Mouse (Mus musculus): Measurements from ENCODE around the gene Gcnt3. TPM values are rescaled to one million over a fixed set of nuclear protein-coding genes. Genes with fewer than 3 reads are reported as not detected.

Gene Gcnt3
- total RNA-seq, 2 experiments from 2014 or later: not detected

DNA sequence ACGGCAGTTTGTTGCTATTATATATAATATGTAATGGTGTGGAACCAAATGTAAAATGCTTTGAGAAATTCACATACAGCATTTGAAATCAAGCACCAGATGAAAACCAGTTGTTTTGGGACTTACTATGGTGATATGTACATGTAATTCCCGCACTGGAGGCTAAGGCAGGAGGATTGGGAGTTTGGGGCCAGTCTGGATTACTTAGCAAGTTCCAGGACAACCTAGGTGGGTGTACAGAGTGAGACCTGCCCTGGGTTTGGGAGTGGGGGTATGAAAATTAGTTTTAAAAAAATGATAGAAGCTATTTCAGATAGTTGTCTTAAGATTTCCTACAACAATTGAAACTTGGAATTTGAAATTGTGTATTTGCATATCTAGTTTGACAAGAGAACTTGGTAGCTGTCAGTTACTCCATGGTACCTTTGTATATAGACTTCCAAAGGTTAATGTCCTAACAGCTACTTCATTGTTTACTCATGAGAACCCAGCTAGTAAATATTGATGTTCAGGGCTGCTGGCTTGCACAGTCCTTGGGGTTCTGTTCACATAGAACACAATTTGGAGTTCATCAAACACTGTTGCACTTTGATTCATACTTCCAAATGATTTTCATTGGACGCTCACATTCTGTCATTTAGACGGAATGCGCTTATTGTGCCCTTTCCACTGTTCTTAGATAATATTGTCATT is 27.0 kb downstream of the Gcnt3 start:
- no peak for ATAC-seq (replicated peaks; ENCODE audit: low FRiP score, low TSS enrichment, poor library complexity, severe bottlenecking)

DNA sequence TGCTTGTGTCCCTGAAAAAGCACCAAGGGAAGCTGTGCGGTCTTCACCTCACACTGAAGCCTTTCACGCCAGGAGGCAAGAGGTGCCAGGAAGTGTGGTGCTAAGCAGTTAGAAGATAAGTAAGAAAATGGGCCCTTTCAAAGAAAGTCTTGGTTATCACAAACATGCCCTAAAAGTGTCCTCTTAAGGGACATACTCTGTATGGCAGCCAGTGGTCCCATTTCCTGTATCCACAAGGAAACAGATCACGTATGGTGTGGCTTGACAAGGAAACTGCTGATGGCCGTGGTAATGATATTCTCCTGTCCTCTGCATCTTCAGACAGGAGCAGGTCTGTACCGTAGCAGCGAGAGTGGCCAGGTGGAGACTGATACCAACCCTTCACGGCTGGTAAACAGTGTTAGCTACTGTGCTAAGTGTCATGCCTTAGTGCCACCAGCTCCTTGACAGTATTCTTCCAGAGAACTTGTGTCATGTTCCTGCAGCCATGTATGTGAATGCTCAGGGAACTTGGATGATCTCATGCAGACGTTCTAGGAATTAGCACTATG is 28.1 kb downstream of the Gcnt3 start:
- peak; percentile 64 for ATAC-seq (replicated peaks; ENCODE audit: low FRiP score, low TSS enrichment, poor library complexity, severe bottlenecking)

- no peak for ATAC-seq (replicated peaks; ENCODE audit: low FRiP score, low TSS enrichment, poor library complexity, severe bottlenecking)
Measured at GRCm38 (mm10) chr9:70007506-70008248, 30.2 kb downstream of the Gcnt3 start.

DNA sequence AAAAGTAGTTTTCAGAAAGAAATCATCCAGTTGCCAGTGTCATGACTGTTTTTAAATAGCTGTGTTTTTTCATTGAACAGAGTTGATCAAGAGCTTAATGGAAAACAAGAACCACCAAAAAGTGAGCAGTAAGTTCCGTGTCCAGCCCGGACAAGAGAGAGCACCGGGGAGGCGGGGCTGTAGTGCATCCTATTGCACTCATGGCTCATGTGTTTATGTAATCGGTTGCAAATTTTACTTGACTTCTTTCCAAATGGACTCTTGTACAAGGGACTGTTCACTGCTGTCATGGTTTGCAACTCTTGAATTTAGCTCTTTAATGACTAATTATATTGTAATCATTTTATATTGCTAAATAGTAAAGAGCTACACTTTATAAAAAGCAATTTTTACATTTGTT is 30.9 kb downstream of the Gcnt3 start:
- ATAC-seq (replicated peaks; ENCODE audit: low FRiP score, low TSS enrichment, poor library complexity, severe bottlenecking): no peak

- ATAC-seq (replicated peaks; ENCODE audit: low FRiP score, low TSS enrichment, poor library complexity, severe bottlenecking): no peak
Measured at GRCm38 (mm10) chr9:70003516-70003915, 34.4 kb downstream of the Gcnt3 start.

GRCm38 (mm10) chr9:69999318-69999717 is 38.6 kb downstream of the Gcnt3 start:
- ATAC-seq (replicated peaks; ENCODE audit: low FRiP score, low TSS enrichment, poor library complexity, severe bottlenecking): no peak

GRCm38 (mm10) chr9:69994547-69994946 is 43.3 kb downstream of the Gcnt3 start:
- no peak for ATAC-seq (replicated peaks; ENCODE audit: low FRiP score, low TSS enrichment, poor library complexity, severe bottlenecking)

- no peak for ATAC-seq (replicated peaks; ENCODE audit: low FRiP score, low TSS enrichment, poor library complexity, severe bottlenecking)
Measured at GRCm38 (mm10) chr9:69993479-69993878, 44.4 kb downstream of the Gcnt3 start.

DNA sequence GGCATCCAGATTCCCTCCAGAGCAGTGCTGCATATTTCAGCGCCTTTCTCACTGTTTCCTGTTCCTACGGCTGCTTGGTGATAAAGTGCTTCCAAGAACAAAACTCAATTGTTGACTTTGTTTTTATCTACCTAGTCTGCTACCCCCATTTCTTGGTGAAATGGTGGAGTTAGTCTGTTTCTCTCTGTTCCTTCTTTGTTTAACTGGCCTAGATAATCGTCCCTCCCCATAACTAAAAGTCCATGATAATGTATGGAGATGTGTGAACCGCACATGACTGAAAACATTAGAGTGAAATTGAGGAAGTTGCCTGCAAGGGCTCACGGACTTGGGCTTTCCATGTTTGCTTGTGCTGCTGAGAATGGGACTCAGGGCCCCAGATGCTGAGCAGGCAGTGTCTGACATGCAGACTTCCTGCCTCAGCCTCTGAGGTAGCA is 45.0 kb downstream of the Gcnt3 start:
- 0 out of 2 replicates have a peak, but pooled peaks have one; percentile 10 for ATAC-seq (replicated peaks; ENCODE audit: low FRiP score, low TSS enrichment, poor library complexity, severe bottlenecking)

DNA sequence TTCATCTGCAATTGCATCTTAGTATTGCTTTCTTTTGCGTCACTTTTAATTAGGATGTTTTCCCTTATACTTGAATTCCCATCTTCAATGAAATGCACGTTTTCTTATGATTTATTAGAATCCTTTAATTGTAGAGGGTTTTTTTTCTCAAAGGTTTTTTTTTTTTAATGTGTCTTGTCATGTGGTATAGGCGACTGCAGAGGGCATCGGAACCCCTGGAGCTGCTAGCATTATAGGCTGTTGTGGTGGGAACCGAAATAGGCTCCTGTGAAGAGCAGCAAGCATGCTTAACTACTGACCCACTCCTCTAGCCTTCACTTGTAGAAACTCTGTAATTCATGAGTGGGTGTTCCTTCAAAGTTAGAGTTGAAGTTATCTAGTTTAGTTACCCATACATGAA is 47.5 kb downstream of the Gcnt3 start:
- ATAC-seq (replicated peaks; ENCODE audit: low FRiP score, low TSS enrichment, poor library complexity, severe bottlenecking): 0 out of 2 replicates have a peak, but pooled peaks have one; percentile 38

GRCm38 (mm10) chr9:69989303-69990121 is 48.4 kb downstream of the Gcnt3 start, which contains the start of gene Bnip2:
Bnip2 (plus strand) TSS chr9:69989466.
- peak; percentile 76 for ATAC-seq (replicated peaks; ENCODE audit: low FRiP score, low TSS enrichment, poor library complexity, severe bottlenecking)

DNA sequence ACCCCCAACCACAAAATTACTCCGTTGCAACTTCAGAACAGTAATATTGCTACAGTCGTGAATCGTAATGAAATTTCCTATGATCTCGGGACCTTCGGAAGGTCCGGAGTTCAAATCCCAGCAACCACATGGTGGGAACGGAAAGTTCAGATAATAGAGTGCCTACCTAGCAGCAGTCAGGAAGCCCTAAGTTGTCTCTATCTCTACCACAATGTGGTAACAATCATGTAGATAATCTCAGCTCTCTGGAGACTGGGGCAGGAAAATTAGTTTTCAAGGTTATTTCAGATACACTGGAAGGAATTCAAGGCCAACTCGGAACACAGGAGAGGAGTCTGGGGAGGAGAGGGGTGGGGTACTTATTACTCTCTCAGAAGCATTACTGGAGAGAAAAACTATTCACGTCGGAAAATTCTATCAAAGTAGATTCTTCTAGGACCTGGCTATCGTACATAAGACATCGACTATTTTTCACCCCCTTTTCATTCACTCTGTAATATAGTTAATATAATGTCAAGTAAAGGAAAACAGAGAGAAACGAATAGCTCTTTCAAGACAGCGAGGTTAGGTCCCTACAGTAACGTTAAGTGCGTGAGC is 49.1 kb downstream of the Gcnt3 start:
- no peak for ATAC-seq (replicated peaks; ENCODE audit: low FRiP score, low TSS enrichment, poor library complexity, severe bottlenecking)

- ATAC-seq (replicated peaks; ENCODE audit: low FRiP score, low TSS enrichment, poor library complexity, severe bottlenecking): no peak
Measured at GRCm38 (mm10) chr9:69987579-69987978, 50.3 kb downstream of the Gcnt3 start.

DNA sequence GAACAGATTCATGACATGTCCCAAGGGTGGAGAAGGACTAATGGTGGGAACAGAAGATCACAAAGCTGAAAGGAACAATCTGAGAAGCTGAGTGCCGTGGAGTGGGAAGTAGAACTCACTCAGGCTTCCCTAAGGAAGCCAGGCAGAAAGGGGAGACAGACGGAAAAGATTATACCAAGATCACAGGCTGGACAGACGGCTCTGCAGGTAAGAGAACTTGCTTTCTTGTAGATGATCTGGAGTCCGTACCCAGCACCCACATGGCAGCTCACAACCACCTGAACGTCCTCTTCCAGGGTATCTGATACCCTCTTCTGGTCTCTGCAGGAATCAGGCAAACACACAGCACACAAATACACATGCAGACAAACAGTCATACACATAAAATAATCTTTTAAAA is 51.3 kb downstream of the Gcnt3 start:
- ATAC-seq (replicated peaks; ENCODE audit: low FRiP score, low TSS enrichment, poor library complexity, severe bottlenecking): no peak

DNA sequence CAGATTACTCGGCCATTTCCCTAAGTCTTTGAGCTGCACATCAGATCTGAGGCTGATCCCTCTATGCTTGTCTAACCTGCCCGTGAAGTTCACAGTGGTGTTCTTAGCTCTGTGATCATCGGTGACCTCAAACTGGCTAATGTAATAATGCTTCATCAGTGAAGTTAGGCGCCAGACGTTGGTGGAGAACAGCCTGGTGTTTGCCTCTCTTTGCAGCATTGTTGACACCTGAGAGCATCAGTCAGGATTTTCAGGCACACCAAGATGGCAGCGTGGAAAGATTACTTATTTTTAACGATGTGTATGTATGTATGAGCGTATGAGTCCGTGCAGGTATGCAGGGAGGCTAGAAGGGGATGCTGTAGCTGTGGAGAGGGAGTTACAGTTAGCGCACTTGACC is 51.8 kb downstream of the Gcnt3 start:
- no peak for ATAC-seq (replicated peaks; ENCODE audit: low FRiP score, low TSS enrichment, poor library complexity, severe bottlenecking)

GRCm38 (mm10) chr9:69985526-69985925 is 52.4 kb downstream of the Gcnt3 start:
- ATAC-seq (replicated peaks; ENCODE audit: low FRiP score, low TSS enrichment, poor library complexity, severe bottlenecking): no peak
